Mouse (Mus musculus) testis, postnatal 14 days (tissue): ENCODE results near the gene Rec114.

Experiments
- DNase-seq: peaks from one replicate; pipeline ENCODE4 v3.0.0; 2021; ENCODE audit warnings: low spot score

Rec114 gene

GRCm38 (mm10) chr9:58662007-58662406, 81.8 kb downstream of the Rec114 start:
- no peak for DNase-seq

- no peak for DNase-seq
These were observed 83.1 kb downstream of the Rec114 start for GRCm38 (mm10) chr9:58660673-58661072.

GRCm38 (mm10) chr9:58659989-58660388, 83.8 kb downstream of the Rec114 start:
- DNase-seq = no peak

GRCm38 (mm10) chr9:58659331-58659730, 84.4 kb downstream of the Rec114 start:
- no peak for DNase-seq

GRCm38 (mm10) chr9:58658596-58659309, 85.0 kb downstream of the Rec114 start:
- no peak for DNase-seq

GRCm38 (mm10) chr9:58657735-58658512, 85.8 kb downstream of the Rec114 start:
- DNase-seq = no peak

- no peak for DNase-seq
These were observed 86.9 kb downstream of the Rec114 start for GRCm38 (mm10) chr9:58656824-58657223.

- DNase-seq = no peak
These were observed 87.4 kb downstream of the Rec114 start for GRCm38 (mm10) chr9:58656396-58656795.

- no peak for DNase-seq
These were observed 89.3 kb downstream of the Rec114 start for GRCm38 (mm10) chr9:58654494-58654893.

- DNase-seq = no peak
These were observed 91.8 kb downstream of the Rec114 start for GRCm38 (mm10) chr9:58651993-58652392.

- DNase-seq = no peak
These were observed 94.5 kb downstream of the Rec114 start for GRCm38 (mm10) chr9:58649265-58649626.

GRCm38 (mm10) chr9:58648406-58649264, 95.1 kb downstream of the Rec114 start:
- no peak for DNase-seq

GRCm38 (mm10) chr9:58630441-58630840, 113.3 kb downstream of the Rec114 start:
- DNase-seq = no peak

GRCm38 (mm10) chr9:58627197-58627596, 116.6 kb downstream of the Rec114 start:
- DNase-seq = no peak

- no peak for DNase-seq
These were observed 120.8 kb downstream of the Rec114 start for GRCm38 (mm10) chr9:58623009-58623408.

- DNase-seq = no peak
These were observed 128.5 kb downstream of the Rec114 start for GRCm38 (mm10) chr9:58615064-58615938.

GRCm38 (mm10) chr9:58613790-58614189, 130.0 kb downstream of the Rec114 start:
- DNase-seq = no peak
